10 mouse cellular contexts compared by ENCODE assay signal in genomic region chr11:78168541-78169468, GRCm38 (mm10). TPM values are rescaled to one million over a fixed set of nuclear protein-coding genes. Genes with fewer than 3 reads are reported as not detected.
DNase-seq lines count a peak whose midpoint lies in the region; ATAC-seq and TF ChIP-seq lines count a peak whose summit lies in the region.
"Had no signal": no experiment of that assay in that cellular context is flagged by ENCODE, and none has a peak within 500 bp of the region (broad histone marks: within the 10 kb centered on the region; RNA-seq: fewer than 3 reads in every experiment).

No protein-coding gene starts in this region.

- H3K9me3 ChIP-seq in heart, embryonic 13.5 days: no peaks in the 10 kb centered on the region
- H3K9me3 ChIP-seq in liver, embryonic 15.5 days (replicated peaks): no peaks in the 10 kb centered on the region
- no peaks in the 10 kb centered on the region for H3K9me3 ChIP-seq in stomach, embryonic 15.5 days
- H3K9me3 ChIP-seq: lung, embryonic 15.5 days had no signal

- no peak for ATAC-seq in heart, embryonic 13.5 days (ENCODE audit: extremely low read depth, insufficient number of reproducible peaks, low FRiP score, low TSS enrichment)
- ATAC-seq in liver, embryonic 15.5 days (ENCODE audit: insufficient read depth): peak; percentile 56
- no peak for ATAC-seq in stomach, embryonic 15.5 days (ENCODE audit: insufficient read depth, low FRiP score, low read depth)

- TF ChIP-seq POLR2A in bone marrow, adult 2 months (IDR thresholded peaks at IDR 0.05; ENCODE audit: borderline replicate concordance, control insufficient read depth, low read depth, low read length): 0 out of 2 replicates have a peak, but pooled peaks have one; percentile 18

- H3K36me3 ChIP-seq in heart, embryonic 13.5 days: peaks cover 17% of the 10 kb centered on the region
- no peaks in the 10 kb centered on the region for H3K36me3 ChIP-seq in liver, embryonic 15.5 days (replicated peaks)
- H3K36me3 ChIP-seq in stomach, embryonic 15.5 days: no peaks in the 10 kb centered on the region
- H3K36me3 ChIP-seq: lung, embryonic 15.5 days had no signal

- no peak for DNase-seq in heart, adult 11 months
- no peak for DNase-seq in cerebellum, adult 11 months
- no peak for DNase-seq in yolk sac, embryonic 10.5 days (ENCODE audit: low spot score)
- no peak for DNase-seq in adrenal gland, adult 8-10 months

- H3K27me3 ChIP-seq in heart, embryonic 13.5 days (replicated peaks): no peaks in the 10 kb centered on the region
- H3K27me3 ChIP-seq in liver, embryonic 15.5 days: no peaks in the 10 kb centered on the region
- no peaks in the 10 kb centered on the region for H3K27me3 ChIP-seq in stomach, embryonic 15.5 days (replicated peaks)
- H3K27me3 ChIP-seq: lung, embryonic 15.5 days had no signal

- H3K4me1 ChIP-seq in heart, embryonic 13.5 days: peaks cover 30% of the 10 kb centered on the region
- H3K4me1 ChIP-seq in bone marrow, adult 2 months (ENCODE audit: control insufficient read depth, insufficient read depth, low read length): peaks cover 3% of the 10 kb centered on the region; the same call in 1 of the 2 replicates
- H3K4me1 ChIP-seq in liver, embryonic 15.5 days (replicated peaks): peaks cover 91% of the 10 kb centered on the region
- H3K4me1 ChIP-seq in stomach, embryonic 15.5 days: peaks cover 17% of the 10 kb centered on the region

- no peak overlapping the region for H3K27ac ChIP-seq in heart, embryonic 13.5 days (replicated peaks)
- peak overlapping the region; percentile 41 for H3K27ac ChIP-seq in bone marrow, adult 2 months (ENCODE audit: control insufficient read depth, insufficient read depth, low read depth, low read length, poor library complexity)
- H3K27ac ChIP-seq in liver, embryonic 15.5 days (replicated peaks): peak overlapping the region; percentile 86
- H3K27ac ChIP-seq in stomach, embryonic 15.5 days: peak overlapping the region; percentile 45; the same call in 1 of the 2 replicates
- H3K27ac ChIP-seq: hindbrain, embryonic 14.5 days; lung, embryonic 15.5 days had no signal

- H3K4me2 ChIP-seq in heart, embryonic 13.5 days: peak overlapping the region; percentile 32; the same call in 1 of the 2 replicates
- peak overlapping the region; percentile 73 for H3K4me2 ChIP-seq in liver, embryonic 15.5 days
- peak overlapping the region; percentile 42 for H3K4me2 ChIP-seq in stomach, embryonic 15.5 days
- H3K4me2 ChIP-seq: hindbrain, embryonic 14.5 days; lung, embryonic 15.5 days had no signal

- TF ChIP-seq CTCF in bone marrow, adult 2 months (IDR thresholded peaks at IDR 0.05; ENCODE audit: control insufficient read depth, insufficient read depth, low read length): peak; percentile 12; the same call in 1 of the 2 replicates

- WGBS in heart, embryonic 13.5 days: 57% methylated on average over 19 of the region's 19 CpGs
- WGBS in bone marrow, adult 2 months: 17% methylated on average over 19 of the region's 19 CpGs
- 11% methylated on average over 19 of the region's 19 CpGs for WGBS in liver, embryonic 15.5 days (ENCODE audit: insufficient replicate concordance)
- 40% methylated on average over 19 of the region's 19 CpGs for WGBS in stomach, embryonic 15.5 days

- H3K9ac ChIP-seq in heart, embryonic 13.5 days: no peak overlapping the region
- peak overlapping the region; percentile 55 for H3K9ac ChIP-seq in liver, embryonic 15.5 days
- no peak overlapping the region for H3K9ac ChIP-seq in stomach, embryonic 15.5 days
- H3K9ac ChIP-seq: hindbrain, embryonic 14.5 days; lung, embryonic 15.5 days had no signal

- no peak overlapping the region for H3K4me3 ChIP-seq in heart, embryonic 13.5 days
- peak overlapping the region; percentile 40 for H3K4me3 ChIP-seq in bone marrow, adult 2 months (replicated peaks; ENCODE audit: control insufficient read depth, low read depth, low read length)
- H3K4me3 ChIP-seq in liver, embryonic 15.5 days (replicated peaks): peak overlapping the region; percentile 55
- H3K4me3 ChIP-seq in stomach, embryonic 15.5 days (replicated peaks): 0 out of 2 replicates have a peak overlapping the region, but pooled peaks have one; percentile 11
- H3K4me3 ChIP-seq: lung, embryonic 15.5 days had no signal

RNA-seq across cellular contexts. Expression of gene Traf4, which starts 3.4 kb away (rescaled TPM):
- 41.2 and 43.0 TPM in 2 replicates for polyA plus RNA-seq in heart, embryonic 13.5 days (2015; fragmentation: Nextera tagmentation; extraction: Ambion mirVana)
- 20.6 and 30.0 TPM in 2 replicates for polyA plus RNA-seq in bone marrow, adult 2 months (2011; ENCODE audit: insufficient read depth, insufficient read length, low replicate concordance, missing spikeins)
- 27.5 and 32.4 TPM in 2 replicates for polyA plus RNA-seq in liver, embryonic 15.5 days (2015; fragmentation: Nextera tagmentation; extraction: Ambion mirVana)
- 57.3 and 67.4 TPM in 2 replicates for polyA plus RNA-seq in stomach, embryonic 15.5 days (2015; fragmentation: Nextera tagmentation; extraction: Ambion mirVana)
- total RNA-seq in adrenal gland, adult 8-10 months (2022): 10 to 100 TPM; 18.0 to 31.3 (median 22.8) TPM

RNA-seq across cellular contexts. Expression of gene Nek8, which starts 7.7 kb away (rescaled TPM):
- 12.7 and 13.2 TPM in 2 replicates for polyA plus RNA-seq in heart, embryonic 13.5 days (2015; fragmentation: Nextera tagmentation; extraction: Ambion mirVana)
- 10.4 and 17.8 TPM in 2 replicates for polyA plus RNA-seq in bone marrow, adult 2 months (2011; ENCODE audit: insufficient read depth, insufficient read length, low replicate concordance, missing spikeins)
- 8.1 and 11.4 TPM in 2 replicates for polyA plus RNA-seq in liver, embryonic 15.5 days (2015; fragmentation: Nextera tagmentation; extraction: Ambion mirVana)
- 15.4 and 18.2 TPM in 2 replicates for polyA plus RNA-seq in stomach, embryonic 15.5 days (2015; fragmentation: Nextera tagmentation; extraction: Ambion mirVana)
- 10 to 100 TPM; 10.7 to 29.6 (median 21.6) TPM for total RNA-seq in adrenal gland, adult 8-10 months (2022)

RNA-seq across cellular contexts. Expression of gene Tlcd1, which starts 7.7 kb away (rescaled TPM):
- 14.3 and 14.7 TPM in 2 replicates for polyA plus RNA-seq in heart, embryonic 13.5 days (2015; fragmentation: Nextera tagmentation; extraction: Ambion mirVana)
- 48.0 and 66.6 TPM in 2 replicates for polyA plus RNA-seq in bone marrow, adult 2 months (2011; ENCODE audit: insufficient read depth, insufficient read length, low replicate concordance, missing spikeins)
- 43.3 and 44.5 TPM in 2 replicates for polyA plus RNA-seq in liver, embryonic 15.5 days (2015; fragmentation: Nextera tagmentation; extraction: Ambion mirVana)
- 29.8 and 30.8 TPM in 2 replicates for polyA plus RNA-seq in stomach, embryonic 15.5 days (2015; fragmentation: Nextera tagmentation; extraction: Ambion mirVana)
- 10 to 100 TPM; 54.5 to 65.1 (median 61.2) TPM for total RNA-seq in adrenal gland, adult 8-10 months (2022)

RNA-seq across cellular contexts. Expression of gene Rpl23a, which starts 14.6 kb away (rescaled TPM):
- polyA plus RNA-seq in heart, embryonic 13.5 days (2015; fragmentation: Nextera tagmentation; extraction: Ambion mirVana): 833 and 868 TPM in 2 replicates
- polyA plus RNA-seq in bone marrow, adult 2 months (2011; ENCODE audit: insufficient read depth, insufficient read length, low replicate concordance, missing spikeins): 181 and 299 TPM in 2 replicates
- 569 and 671 TPM in 2 replicates for polyA plus RNA-seq in liver, embryonic 15.5 days (2015; fragmentation: Nextera tagmentation; extraction: Ambion mirVana)
- 1,236 and 1,312 TPM in 2 replicates for polyA plus RNA-seq in stomach, embryonic 15.5 days (2015; fragmentation: Nextera tagmentation; extraction: Ambion mirVana)
- 1,000 to 10,000 TPM; 1,361 to 1,741 (median 1,547) TPM for total RNA-seq in adrenal gland, adult 8-10 months (2022)

RNA-seq across cellular contexts. Expression of gene Rab34, which starts 19.4 kb away (rescaled TPM):
- 57.5 and 60.9 TPM in 2 replicates for polyA plus RNA-seq in heart, embryonic 13.5 days (2015; fragmentation: Nextera tagmentation; extraction: Ambion mirVana)
- polyA plus RNA-seq in bone marrow, adult 2 months (2011; ENCODE audit: insufficient read depth, insufficient read length, low replicate concordance, missing spikeins): 5.2 and 8.6 TPM in 2 replicates
- polyA plus RNA-seq in liver, embryonic 15.5 days (2015; fragmentation: Nextera tagmentation; extraction: Ambion mirVana): 15.2 and 16.3 TPM in 2 replicates
- 111 and 120 TPM in 2 replicates for polyA plus RNA-seq in stomach, embryonic 15.5 days (2015; fragmentation: Nextera tagmentation; extraction: Ambion mirVana)
- total RNA-seq in adrenal gland, adult 8-10 months (2022): 100 to 1,000 TPM in 2 of 4 experiments, 10 to 100 TPM in 2; 72.8 to 116 (median 98.4) TPM
